Mouse (Mus musculus) right cerebral cortex, postnatal 4 days (tissue): ENCODE data around the gene Slc25a25.

Experiments used
- DNase-seq: peaks from one replicate; pipeline ENCODE4 v3.0.0-alpha.2; 2022

The Slc25a25 gene

DNA sequence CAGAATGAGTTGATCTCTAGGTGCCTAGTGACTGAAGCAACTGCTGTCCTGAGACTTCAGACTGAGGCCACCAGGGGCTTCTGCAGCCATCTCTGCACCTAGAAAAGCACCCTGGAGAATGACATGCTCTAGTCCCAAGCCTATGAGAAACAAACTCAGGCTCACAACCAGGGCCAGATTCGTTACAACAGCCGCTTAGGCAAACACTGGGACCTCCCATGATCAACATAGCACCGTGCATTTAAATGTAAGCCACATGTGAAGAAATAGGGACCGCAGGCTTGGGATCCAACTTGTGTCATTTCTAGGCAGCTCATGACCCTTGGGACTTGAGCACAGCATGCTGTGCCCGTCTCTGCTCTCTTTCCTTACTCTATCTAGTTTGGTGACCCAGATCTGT lies 23.5 kb downstream of the Slc25a25 start:
- no peak for DNase-seq

DNA sequence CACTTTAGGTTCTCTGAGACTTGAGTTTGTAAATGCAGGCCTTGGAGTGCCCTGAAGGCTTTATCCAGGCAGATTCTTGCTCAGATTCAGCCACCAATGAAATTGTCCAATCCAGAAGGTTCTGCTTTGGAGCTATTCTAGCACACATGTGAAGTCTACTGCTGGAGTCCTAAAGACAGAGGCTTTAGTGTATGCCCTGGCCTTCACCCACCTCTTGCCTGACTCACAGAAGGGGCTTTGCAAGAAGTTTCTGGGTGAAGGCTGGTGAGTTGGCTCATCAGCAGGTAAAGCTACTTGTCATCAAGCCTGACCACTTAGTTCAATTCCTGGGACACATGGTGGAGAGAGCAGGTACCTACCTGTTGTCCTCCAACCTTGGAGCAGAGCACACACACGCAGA lies 25.1 kb downstream of the Slc25a25 start:
- no peak for DNase-seq

DNA sequence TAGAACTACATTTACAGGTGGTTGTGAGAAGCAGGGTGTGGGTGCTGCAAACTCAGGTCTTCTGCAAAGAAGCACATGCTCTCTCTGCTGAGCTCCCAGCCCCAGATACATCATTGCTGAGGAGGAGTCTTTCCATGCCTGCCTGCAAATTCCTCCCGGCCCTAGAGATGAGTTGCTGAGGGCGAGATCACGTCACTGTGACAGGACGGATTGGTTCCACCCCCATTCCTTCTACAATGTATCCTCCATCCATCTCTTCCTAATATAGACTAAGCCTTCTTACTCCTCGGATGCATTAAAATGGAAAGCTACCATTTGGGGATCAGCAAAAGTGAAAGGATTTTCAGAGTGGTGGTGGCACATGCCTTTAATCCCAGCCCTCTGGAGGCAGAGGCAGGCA lies 25.7 kb downstream of the Slc25a25 start:
- DNase-seq = no peak

DNA sequence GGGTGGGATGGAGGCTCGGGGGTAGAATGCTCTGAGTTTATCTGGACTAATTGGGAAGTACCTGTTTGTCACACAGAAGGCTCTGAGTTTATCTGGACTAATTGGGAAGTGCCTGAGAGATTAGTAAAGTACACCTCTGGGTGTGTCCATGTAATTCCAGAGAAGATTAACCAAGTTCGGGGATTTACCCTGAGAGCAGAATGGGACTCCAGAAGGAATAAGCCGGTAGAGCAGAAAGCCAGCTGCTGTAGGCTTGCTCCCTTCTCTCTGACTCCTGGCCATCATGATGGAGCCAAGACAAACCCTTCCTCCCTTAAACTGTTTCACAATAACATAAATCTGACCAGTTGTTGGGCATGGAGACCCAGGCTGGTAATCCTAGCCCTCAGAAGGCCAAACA lies 26.4 kb downstream of the Slc25a25 start:
- DNase-seq = no peak

DNA sequence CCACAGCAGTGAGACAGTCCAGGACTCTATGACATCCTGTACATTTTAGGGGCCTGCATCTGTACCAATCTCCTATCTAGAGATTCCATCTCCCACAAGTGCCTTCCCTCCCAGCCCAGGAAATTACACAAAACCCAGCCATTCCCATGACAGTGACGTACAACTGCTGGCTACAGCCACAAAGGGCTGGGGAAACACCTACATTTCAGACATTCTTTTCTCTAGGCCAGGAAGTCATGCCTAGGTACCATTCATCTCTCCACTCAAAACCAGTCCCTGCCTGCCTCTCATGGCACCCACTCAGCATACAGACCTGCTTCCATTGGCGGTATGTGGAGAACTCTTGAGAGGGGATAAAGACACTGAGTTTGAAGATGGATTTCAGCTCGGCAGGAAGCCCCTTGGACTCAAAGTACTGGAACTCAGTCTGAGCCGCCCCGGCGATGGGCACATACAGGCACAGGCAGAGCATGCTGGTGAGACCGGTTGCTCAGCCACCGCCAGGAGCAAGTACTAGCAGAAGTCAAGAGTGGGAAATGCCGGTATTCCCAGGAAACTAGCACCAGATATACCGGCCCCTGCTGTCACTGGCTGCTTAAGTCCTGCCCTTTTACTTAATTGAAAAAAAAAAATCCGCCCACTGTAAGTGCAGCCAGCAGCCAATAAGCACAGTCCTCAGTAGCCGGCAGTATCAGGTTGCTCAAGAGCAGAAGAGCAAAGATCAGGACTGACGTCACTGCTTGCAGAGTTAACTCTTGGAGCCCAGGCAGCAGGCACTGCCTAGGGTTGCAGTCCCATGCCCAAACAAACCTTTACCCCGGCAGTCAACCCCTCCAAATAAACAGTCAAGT lies 27.5 kb downstream of the Slc25a25 start:
- DNase-seq = no peak

DNA sequence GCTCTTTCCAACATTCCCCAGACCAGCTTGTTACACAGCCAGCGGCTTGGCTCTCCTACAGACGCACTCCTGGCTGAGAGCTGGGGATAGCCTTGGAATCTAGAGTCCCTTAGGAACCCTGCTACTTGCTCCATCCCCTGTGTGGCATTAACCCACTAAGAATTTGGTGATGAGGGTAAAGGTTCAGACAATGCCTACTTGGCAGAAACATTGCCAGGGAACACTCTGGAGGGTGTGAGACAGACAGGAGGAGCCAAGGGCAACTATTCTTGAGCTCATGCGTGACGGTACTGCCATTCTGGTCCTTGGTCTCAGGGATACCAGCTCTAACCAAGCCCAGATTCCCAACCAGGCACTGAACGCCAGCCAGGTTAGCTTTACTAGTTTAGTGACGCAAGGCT lies 29.4 kb downstream of the Slc25a25 start:
- no peak for DNase-seq

DNA sequence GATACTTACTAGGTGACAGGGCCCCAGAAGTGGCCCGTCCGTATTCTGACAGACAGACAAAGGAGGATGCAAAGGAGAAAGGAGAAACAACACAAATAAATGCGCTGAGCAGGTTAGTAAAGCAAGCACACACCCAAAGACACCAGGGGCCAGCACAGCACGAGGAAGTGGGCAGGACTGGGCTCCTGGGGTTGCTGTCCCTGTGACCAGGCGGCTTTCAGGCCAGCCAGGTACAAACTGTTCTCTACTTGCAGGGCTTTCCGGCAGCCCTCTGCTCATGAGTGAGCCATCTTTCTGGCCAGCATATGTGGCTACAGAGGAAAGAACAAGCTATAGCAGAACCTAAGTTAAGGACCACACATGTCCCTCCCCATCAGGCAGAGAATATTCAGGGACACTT lies 30.6 kb downstream of the Slc25a25 start:
- no peak for DNase-seq

DNA sequence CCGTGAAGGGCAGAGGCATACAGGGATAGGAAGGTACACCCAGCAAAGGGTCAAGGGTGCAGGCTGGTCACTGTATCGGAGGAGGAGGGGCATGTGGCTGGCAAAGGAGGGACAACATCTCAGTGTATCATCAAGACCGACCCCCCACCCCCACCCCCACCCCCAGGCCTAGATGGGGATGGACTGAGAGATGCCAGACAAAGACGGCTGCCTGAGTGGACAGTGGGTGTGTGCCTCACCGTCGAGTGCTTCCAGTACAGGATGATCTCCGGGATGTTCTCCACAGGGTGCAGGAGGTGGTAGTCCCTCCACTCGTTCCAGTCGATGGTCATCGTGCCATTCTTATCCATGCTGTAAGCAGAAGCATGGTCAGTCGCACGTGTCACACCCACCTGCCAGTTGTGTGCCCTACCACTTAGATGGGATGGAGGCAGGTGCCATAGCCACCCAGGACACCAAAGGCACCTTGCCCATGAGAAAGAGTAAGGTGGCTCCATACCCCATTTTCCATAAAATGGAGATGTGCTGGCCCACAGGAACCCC lies 31.1 kb downstream of the Slc25a25 start:
- DNase-seq = no peak

DNA sequence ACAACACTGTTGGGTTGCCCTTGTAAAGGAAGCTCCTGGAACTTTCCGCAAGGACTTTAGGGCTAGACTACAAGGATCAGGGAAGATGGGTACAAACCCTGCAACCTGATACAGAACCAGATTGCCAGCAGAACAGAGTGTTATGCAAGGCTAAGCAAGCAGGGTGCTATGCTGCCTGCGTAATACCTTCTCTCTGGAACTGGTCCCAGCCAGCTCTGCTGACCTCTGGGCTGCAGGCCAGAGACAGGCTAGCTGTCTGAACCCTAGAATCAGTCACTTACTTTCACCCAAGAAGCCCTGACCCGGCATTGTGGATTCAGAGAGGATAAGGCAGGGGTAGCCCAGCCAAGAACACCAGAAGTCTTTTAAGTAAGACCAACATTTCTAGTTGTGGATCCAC lies 31.9 kb downstream of the Slc25a25 start:
- no peak for DNase-seq

DNA sequence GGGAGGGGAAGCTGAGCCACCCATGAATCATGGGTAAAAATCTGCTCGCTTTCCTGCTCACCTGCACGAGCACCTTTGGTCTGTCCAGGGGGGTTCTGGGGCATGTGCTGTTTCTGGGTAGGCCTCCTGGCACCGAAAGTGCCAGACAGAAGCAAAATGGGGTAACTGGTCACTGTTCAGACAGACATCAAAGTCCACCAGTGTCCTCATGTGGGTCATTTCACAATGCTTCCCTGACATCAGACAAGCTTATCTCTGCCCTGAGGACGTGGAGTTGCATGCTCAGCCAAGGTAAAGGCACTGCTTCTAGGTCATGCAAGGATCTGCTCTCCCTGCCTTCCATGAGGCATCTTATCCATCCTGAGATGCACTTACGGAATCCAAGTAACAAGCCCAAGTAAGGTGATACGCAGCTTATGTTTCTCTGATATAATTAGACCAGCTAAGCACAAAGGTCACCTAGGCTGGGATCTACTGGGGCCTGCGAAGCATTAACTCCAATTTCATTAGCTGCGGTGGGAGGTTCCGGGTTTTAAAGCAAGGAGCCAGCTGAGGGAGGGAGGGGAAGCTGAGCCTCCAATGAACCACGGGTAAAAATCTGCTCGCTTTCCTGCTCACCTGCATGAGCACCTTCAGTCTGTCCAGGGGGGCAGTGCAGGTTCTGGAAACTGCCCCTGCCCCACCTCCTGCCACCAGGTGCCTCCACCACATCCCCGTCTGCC lies 32.7 kb downstream of the Slc25a25 start:
- no peak for DNase-seq

DNA sequence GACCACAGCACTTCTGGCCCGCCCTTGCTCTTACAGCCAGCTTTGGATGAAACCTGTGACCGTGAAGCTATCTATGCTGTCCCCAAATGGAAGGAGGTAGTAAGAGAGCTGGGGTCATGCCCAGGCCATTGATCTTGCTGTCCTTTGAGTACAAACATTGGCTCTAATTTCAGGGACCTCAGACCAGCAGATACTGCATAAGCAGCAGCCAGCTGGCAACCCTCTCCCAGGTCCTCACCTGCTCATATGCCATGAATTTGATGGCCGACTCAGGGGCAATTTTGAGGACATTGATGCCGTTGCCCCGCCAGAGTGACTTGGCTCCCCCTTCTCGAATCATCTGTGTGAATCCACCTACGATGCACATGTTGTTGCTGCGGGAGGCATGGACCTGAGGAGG lies 33.8 kb downstream of the Slc25a25 start:
- DNase-seq = no peak

DNA sequence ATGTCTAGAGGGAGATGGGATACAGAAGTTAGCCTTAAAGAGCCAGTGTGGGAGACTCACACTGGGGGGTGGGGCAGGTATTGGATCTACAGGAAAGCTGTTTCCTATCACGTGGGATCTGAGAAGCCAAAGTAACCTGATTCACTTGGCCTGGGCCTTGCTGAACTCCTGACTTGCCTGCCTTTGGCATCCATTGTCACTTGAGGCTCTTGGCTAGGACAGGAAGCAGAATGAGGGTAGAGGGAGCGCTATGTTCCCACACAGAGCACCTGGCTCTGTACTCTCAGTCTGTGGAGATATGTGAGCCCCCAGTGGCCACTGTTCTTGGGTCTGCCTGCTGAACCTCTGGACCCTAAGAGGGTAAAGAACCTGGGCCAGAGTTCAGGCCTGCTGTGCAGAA lies 34.7 kb downstream of the Slc25a25 start:
- no peak for DNase-seq

DNA sequence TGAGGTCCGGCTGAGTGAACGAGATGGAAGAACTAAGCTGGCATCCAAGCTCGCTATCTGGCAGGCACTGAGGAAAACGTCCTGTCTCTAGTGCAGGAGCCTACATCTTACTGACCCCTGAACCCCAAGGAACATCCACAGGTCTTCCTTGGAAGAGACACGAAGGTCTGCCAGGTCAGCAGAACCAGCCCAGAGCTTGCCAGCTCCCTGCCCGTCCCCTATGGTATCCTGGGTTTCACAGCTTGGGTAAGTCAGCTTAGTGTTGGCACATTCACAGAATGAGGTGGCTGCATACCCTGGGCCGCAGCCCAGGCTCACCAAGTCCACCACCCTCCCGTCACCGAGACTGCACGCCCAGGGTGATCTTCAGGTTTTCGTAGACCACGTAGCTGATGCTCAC lies 35.4 kb downstream of the Slc25a25 start:
- no peak for DNase-seq

DNA sequence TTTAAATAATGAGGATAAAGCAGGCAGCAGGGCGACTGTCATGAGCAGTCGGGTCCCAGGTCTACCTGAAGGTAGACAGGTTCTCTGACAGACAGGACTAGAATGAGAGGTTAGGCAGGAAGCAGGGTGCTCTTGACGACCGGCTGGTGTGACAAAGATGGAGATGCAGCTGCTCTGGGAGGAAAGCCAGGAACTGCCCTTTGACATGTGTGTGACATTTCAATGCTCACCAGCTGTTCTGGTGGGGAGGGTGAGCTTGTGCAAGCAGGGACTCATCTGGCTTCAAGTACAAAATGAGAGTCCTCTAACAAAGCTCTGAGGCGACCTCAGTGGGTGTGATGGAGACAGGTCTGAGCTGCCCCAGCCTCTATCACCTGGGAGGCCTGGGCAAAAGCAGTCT lies 37.3 kb downstream of the Slc25a25 start:
- no peak for DNase-seq

DNA sequence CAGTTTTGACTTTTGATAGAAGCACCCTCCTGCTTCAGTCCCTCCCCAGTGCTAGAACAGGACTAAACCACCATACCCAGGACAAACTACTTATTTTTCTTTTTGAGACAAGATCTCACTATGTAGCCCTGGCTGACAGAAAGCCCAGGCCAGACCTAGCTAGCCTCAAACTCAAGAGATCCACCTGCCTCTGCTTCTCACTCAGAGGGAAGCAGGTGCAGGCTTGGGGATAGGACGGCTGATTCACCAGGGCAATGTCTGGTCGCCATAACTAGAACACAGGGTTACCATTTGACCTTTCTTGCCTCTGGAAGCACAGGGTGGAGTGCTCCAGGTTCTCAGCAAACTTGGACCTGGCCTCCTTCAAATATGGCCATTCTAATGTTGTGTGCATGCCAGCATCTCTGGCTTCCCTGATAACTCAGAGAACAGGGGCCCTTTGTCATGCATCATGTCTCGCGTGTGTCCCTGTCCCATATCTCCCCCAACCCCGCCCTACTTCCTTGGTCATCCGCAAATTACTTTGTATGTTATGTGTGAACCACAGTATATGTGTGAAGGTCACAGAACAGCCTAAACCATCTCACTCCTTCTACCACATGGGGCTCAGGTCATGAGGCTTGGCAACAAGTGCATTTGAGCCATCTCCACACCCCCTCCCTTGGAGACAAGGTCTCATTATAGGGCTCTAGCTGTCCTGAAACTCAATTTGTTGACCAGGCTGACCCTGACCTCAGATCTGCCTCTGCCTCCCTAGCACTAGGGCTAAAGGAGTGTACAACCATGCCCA lies 38.3 kb downstream of the Slc25a25 start:
- no peak for DNase-seq

DNA sequence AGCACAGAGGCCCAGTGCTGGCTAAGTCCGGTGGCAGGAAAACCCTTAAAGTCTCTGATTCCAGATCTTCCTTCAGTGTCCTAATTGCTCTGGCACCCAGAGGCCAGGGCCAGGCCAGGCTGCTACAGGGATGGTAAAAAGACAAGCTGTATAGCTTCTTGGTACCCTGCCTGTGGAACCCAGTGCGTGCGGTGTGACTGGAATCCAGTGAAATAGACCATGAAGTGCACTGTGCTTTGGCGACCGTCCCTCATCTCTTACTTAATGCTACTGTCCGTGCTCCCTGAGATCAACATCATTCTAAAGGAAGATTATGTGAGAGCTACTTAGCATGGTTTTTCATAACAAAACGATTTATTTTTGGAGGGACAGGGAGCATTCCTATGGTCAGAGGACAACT lies 39.8 kb downstream of the Slc25a25 start:
- DNase-seq = no peak

DNA sequence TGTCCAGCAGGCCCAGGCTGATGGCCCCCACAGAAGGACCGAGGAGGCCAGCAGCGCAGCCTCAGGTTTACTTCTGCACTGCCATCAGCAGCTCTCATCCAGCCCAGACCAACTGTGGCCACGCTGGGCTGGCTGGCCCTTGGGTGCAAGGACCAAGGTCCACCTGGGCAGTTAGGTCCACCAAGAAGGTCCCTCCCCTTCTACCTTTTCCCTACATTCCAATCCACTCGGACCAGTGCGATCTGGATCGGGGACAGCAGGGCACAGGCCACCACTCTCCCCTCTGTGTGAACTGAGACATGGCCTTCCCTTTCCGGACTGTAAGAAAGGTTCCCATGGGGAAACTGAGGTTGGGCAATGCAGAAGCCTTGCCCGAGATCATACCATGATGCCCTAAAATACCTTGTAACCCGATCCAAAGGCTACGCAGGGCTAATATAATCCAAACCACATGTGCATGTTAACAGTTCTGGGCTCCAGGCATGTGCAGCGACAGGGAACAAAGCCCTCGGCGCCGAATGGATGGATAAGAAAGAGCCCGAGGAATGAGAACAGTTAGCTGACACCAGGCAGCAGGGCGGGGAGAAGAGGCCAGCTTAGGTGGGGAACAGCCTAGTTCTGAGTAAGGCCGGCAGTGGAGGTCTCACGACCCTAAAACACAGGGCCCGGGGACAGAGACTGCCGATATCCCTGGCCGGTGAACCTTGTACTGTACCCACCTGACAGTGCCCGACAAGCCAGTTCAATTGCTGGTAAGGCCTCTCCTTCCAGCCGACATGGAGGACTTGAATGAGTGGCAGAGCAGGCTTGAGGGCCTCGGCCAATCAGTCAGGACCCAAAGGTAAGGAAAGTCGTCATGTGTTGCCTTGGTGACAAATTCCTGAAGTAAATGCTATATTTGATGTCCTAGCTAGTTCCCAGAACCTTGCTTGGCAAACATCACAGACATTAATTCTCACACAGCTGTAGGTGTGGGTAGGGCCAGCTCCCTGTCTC lies 42.5 kb downstream of the Slc25a25 start:
- no peak for DNase-seq

DNA sequence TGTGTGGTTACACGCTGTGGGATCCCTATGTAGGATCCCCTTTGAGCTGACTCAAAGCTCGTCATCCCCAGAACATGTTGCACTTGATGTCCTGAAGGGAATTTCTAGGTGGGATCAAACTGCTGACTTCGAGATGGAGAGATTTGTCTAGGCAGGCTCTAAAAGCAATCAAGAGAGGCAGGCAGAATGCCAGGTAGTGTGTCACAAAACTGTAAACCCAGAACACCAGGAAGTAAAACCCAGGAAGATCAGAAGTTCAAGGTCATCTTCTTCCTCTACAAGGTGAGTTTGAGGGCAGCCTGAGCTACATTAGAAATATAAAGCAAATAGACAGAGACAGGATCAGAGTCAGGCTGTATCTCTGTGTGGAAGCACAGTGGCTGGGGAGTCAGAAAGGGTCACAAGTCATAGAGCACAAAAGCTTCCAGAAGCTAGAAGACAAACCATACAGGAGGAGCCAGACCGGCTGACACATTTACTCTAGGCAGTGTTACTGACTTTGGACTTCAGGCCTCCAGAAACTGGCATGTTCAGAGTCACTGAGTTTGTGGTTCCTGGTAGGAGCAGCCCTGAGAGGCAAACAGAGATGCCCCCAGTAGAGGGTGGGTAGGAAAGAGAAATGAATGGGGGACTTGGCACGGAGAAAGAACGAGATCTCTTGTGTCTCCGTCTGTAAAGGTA lies 44.0 kb downstream of the Slc25a25 start:
- DNase-seq = no peak

DNA sequence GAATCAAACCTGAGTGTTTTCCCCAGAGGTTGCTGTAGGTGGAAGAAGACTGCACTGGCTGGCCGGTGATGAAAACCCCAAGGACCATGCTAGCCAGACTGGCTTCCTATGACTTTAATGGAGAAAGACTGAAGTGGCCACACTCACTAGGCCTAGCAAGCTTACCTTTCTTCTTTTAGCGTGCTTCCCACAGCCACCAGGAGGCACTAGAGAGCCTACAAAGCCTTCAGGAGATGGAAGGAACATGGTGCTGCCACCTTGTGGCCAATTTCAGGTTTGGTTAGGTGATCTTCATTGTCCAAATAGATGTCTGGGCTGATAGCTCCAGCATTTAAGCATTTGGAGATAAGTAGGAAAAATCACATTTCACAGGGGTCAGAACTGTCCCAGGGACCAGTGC lies 46.6 kb downstream of the Slc25a25 start:
- peak; percentile 99 for DNase-seq

DNA sequence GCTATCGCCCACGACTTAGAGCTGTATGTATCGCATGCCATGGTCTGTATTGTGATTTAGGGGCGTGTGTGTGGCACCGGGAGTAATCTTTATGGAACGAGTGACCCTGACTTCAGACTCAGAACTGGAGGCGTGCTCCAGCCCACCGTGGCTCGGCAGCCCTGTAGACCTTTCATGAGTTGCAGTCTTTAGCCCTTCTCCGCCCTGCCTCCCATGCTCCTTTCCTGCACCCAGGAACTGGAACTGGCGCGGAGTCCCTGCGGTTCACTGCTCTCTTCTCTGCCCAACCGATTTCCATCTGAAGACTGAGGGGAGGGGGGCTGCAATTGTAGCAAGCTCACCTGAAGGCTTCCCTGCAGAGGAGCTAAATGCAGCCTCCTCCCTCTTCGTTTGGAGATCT lies 54.5 kb downstream of the Slc25a25 start:
- DNase-seq = no peak

DNA sequence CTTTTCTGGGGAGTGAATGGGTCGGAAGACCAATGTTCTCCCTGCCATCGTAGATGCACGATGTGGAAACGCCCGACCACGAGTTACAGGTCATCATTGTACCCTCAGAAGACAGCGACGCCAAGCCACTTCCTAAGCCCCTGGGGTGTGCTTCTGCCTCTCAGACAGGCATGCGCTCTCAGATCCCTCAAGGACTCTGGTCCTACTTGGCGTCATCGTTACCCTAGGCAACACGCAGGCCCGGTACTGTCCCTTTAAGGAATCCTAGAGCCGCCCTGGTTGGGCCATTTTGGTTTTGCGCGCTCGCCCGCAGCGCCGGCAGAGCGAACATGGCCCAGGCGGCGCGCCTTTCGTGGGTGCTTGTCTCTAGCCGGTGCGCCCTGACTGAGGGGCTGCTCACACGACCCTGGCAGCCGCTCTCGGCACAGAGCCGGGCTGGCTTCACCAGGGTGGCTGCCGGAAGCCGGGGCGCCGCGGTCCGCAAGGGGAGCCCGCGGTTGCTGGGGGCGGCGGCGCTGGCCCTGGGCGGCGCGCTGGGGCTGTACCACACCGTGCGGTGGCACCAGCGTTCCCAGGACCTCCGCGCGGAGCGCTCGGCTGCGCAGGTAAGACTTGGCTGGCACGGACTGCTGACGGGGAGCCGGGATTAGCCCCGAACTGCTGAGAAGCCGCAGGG lies 55.2 kb downstream of the Slc25a25 start:
- peak; percentile 83 for DNase-seq
